Mouse (Mus musculus): ENCODE results near the gene Arcn1. TPM values are rescaled to one million over a fixed set of nuclear protein-coding genes. Genes with fewer than 3 reads are reported as not detected.

Gene Arcn1
- polyA plus RNA-seq, 1 experiment from 2014 or later = 209 TPM

GRCm38 (mm10) chr9:44713574-44713973 lies 54.1 kb downstream of the Arcn1 start:
- H3K9ac ChIP-seq (ENCODE audit: low read length) = no peak overlapping the region
- H3K27ac ChIP-seq (replicated peaks; ENCODE audit: low read depth, low read length) = no peak overlapping the region
- H3K9me3 ChIP-seq (ENCODE audit: control insufficient read depth, low read length) = no peaks in the 10 kb centered on the region
- H3K4me3 ChIP-seq (ENCODE audit: low read depth, low read length) = no peak overlapping the region
- H3K36me3 ChIP-seq (ENCODE audit: control insufficient read depth, insufficient read depth, low read length) = peaks cover 10% of the 10 kb centered on the region; the same call in 1 of the 2 replicates
- DNase-seq (ENCODE audit: low spot score) (no peak), ATAC-seq (ENCODE audit: insufficient number of reproducible peaks, low FRiP score, low TSS enrichment, low read depth) (no peak)
- H3K4me2 ChIP-seq (ENCODE audit: low read depth, severe bottlenecking) = no peak overlapping the region
- peaks cover 8% of the 10 kb centered on the region; the same call in 1 of the 2 replicates for H3K4me1 ChIP-seq (ENCODE audit: control insufficient read depth, insufficient read depth, low read length)
- WGBS = 84% methylated on average over 2 of the region's 2 CpGs
- no peaks in the 10 kb centered on the region for H3K27me3 ChIP-seq (ENCODE audit: control insufficient read depth, insufficient read depth, low read length)

DNA sequence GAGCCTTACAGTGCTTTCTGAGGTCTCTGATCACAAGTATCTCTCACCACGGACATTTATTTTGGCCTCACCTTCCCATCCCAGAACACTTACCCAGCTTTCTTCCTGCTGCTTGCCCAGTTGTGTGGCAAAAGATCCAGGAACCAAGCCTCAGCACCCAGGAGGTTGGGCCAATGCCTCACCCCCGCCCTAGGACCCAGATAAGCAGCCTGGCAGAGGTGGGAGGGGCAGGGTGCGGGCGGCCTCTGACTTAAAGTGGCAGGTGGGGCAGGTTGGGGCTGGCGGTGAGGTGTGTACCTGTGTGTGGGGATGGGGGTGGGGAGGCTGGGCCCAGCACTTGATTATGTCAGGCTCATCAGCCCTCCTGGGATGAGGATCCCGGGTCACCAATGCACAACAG lies 54.6 kb downstream of the Arcn1 start:
- Histone ChIP-seq H3K4me3 (ENCODE audit: low read depth, low read length) (no peak overlapping the region), H3K4me2 (ENCODE audit: low read depth, severe bottlenecking) (no peak overlapping the region), H3K9ac (ENCODE audit: low read length) (no peak overlapping the region), H3K36me3 (ENCODE audit: control insufficient read depth, insufficient read depth, low read length) (peaks cover 8% of the 10 kb centered on the region; the same call in 1 of the 2 replicates), H3K27ac (replicated peaks; ENCODE audit: low read depth, low read length) (no peak overlapping the region), H3K27me3 (ENCODE audit: control insufficient read depth, insufficient read depth, low read length) (no peaks in the 10 kb centered on the region), H3K4me1 (ENCODE audit: control insufficient read depth, insufficient read depth, low read length) (peaks cover 10% of the 10 kb centered on the region; the same call in 1 of the 2 replicates), H3K9me3 (ENCODE audit: control insufficient read depth, low read length) (no peaks in the 10 kb centered on the region)
- DNase-seq (ENCODE audit: low spot score) (no peak), ATAC-seq (ENCODE audit: insufficient number of reproducible peaks, low FRiP score, low TSS enrichment, low read depth) (no peak)
- WGBS = 83% methylated on average over 6 of the region's 6 CpGs

DNA sequence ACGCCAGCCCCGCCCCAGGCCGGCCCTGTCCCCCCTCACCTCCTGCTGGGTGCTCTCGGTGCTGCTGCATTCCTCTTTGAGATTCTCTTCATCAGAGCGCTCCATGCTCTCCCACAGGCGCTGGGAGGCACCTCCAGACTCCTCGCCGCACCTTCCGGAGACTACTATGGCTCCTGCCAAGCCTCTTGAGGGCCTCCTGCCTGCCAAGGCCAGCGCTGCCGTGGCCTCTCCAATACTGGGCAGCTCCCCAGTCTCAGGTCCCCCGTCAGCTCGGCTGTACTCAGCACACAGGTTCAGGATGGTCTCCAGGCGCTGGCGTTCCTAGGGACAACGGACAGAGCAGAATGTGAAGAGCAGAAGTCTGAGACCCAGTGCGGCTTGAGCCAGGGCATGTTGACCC lies 56.0 kb downstream of the Arcn1 start:
- no peak for DNase-seq (ENCODE audit: low spot score)

GRCm38 (mm10) chr9:44710213-44710612 lies 57.4 kb downstream of the Arcn1 start:
- 88% methylated on average over 5 of the region's 5 CpGs for WGBS

More for the DNA sequence above, 56.0 kb downstream of the Arcn1 start:
- no peak overlapping the region for H3K9ac ChIP-seq (ENCODE audit: low read length)
- no peak overlapping the region for H3K4me2 ChIP-seq (ENCODE audit: low read depth, severe bottlenecking)
- H3K4me1 ChIP-seq (ENCODE audit: control insufficient read depth, insufficient read depth, low read length) = peaks cover 14% of the 10 kb centered on the region; the same call in 1 of the 2 replicates
- 66% methylated on average over 17 of the region's 17 CpGs for WGBS
- H3K9me3 ChIP-seq (ENCODE audit: control insufficient read depth, low read length) = no peaks in the 10 kb centered on the region
- H3K27ac ChIP-seq (replicated peaks; ENCODE audit: low read depth, low read length) = no peak overlapping the region
- ATAC-seq (ENCODE audit: insufficient number of reproducible peaks, low FRiP score, low TSS enrichment, low read depth) = no peak
- no peak overlapping the region for H3K4me3 ChIP-seq (ENCODE audit: low read depth, low read length)
- peaks cover 8% of the 10 kb centered on the region; the same call in 1 of the 2 replicates for H3K36me3 ChIP-seq (ENCODE audit: control insufficient read depth, insufficient read depth, low read length)
- no peaks in the 10 kb centered on the region for H3K27me3 ChIP-seq (ENCODE audit: control insufficient read depth, insufficient read depth, low read length)

GRCm38 (mm10) chr9:44709600-44709999 lies 58.0 kb downstream of the Arcn1 start:
- Histone ChIP-seq H3K27me3 (ENCODE audit: control insufficient read depth, insufficient read depth, low read length) (no peaks in the 10 kb centered on the region), H3K4me3 (ENCODE audit: low read depth, low read length) (no peak overlapping the region), H3K36me3 (ENCODE audit: control insufficient read depth, insufficient read depth, low read length) (peaks cover 8% of the 10 kb centered on the region; the same call in 1 of the 2 replicates), H3K9ac (ENCODE audit: low read length) (no peak overlapping the region), H3K27ac (replicated peaks; ENCODE audit: low read depth, low read length) (no peak overlapping the region), H3K4me1 (ENCODE audit: control insufficient read depth, insufficient read depth, low read length) (peaks cover 14% of the 10 kb centered on the region; the same call in 1 of the 2 replicates), H3K9me3 (ENCODE audit: control insufficient read depth, low read length) (no peaks in the 10 kb centered on the region), H3K4me2 (ENCODE audit: low read depth, severe bottlenecking) (no peak overlapping the region)
- no peak for ATAC-seq (ENCODE audit: insufficient number of reproducible peaks, low FRiP score, low TSS enrichment, low read depth)
- 55% methylated on average over 2 of the region's 2 CpGs for WGBS
- DNase-seq (ENCODE audit: low spot score) = peak; percentile 60

More at GRCm38 (mm10) chr9:44710213-44710612, 57.4 kb downstream of the Arcn1 start:
- Histone ChIP-seq H3K36me3 (ENCODE audit: control insufficient read depth, insufficient read depth, low read length) (peaks cover 8% of the 10 kb centered on the region; the same call in 1 of the 2 replicates), H3K4me2 (ENCODE audit: low read depth, severe bottlenecking) (no peak overlapping the region; the same call in 1 of the 2 replicates), H3K4me1 (ENCODE audit: control insufficient read depth, insufficient read depth, low read length) (peaks cover 14% of the 10 kb centered on the region; the same call in 1 of the 2 replicates), H3K27ac (replicated peaks; ENCODE audit: low read depth, low read length) (no peak overlapping the region), H3K9ac (ENCODE audit: low read length) (no peak overlapping the region), H3K9me3 (ENCODE audit: control insufficient read depth, low read length) (no peaks in the 10 kb centered on the region), H3K27me3 (ENCODE audit: control insufficient read depth, insufficient read depth, low read length) (no peaks in the 10 kb centered on the region), H3K4me3 (ENCODE audit: low read depth, low read length) (no peak overlapping the region)
- DNase-seq (ENCODE audit: low spot score) = no peak
- ATAC-seq (ENCODE audit: insufficient number of reproducible peaks, low FRiP score, low TSS enrichment, low read depth) = no peak

DNA sequence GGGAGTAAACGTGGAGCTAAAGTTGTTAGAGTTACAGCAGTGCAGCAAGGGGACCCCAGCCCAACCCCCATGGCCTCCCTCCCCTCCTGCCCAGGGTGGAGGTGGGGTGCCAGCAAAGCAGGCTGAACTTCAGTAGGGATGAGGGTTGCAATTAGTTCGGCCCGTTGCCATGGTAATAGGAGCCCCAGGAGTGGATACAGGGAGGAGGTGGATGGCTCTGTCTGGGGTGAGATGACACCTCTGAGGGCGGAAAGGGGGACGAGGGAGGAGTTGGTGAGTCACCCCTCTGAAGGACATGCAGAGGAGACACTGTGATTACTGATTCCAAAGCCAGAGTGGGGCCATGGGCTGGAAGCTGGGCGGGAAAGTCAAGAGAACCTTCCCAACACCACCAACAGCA lies 58.7 kb downstream of the Arcn1 start:
- H3K4me1 ChIP-seq (ENCODE audit: control insufficient read depth, insufficient read depth, low read length) = peaks cover 14% of the 10 kb centered on the region; the same call in 1 of the 2 replicates
- no peaks in the 10 kb centered on the region for H3K27me3 ChIP-seq (ENCODE audit: control insufficient read depth, insufficient read depth, low read length)
- peak overlapping the region; percentile 68 for H3K4me2 ChIP-seq (ENCODE audit: low read depth, severe bottlenecking)
- peaks cover 8% of the 10 kb centered on the region; the same call in 1 of the 2 replicates for H3K36me3 ChIP-seq (ENCODE audit: control insufficient read depth, insufficient read depth, low read length)
- ATAC-seq (ENCODE audit: insufficient number of reproducible peaks, low FRiP score, low TSS enrichment, low read depth) (peak; percentile 15; the same call in 1 of the 2 replicates), DNase-seq (ENCODE audit: low spot score) (no peak)
- H3K27ac ChIP-seq (replicated peaks; ENCODE audit: low read depth, low read length) = no peak overlapping the region
- peak overlapping the region; percentile 53; the same call in 1 of the 2 replicates for H3K9ac ChIP-seq (ENCODE audit: low read length)
- 27% methylated on average over 6 of the region's 6 CpGs for WGBS
- peak overlapping the region; percentile 25 for H3K4me3 ChIP-seq (ENCODE audit: low read depth, low read length)
- H3K9me3 ChIP-seq (ENCODE audit: control insufficient read depth, low read length) = no peaks in the 10 kb centered on the region

GRCm38 (mm10) chr9:44708429-44708765 lies 59.2 kb downstream of the Arcn1 start:
- Histone ChIP-seq H3K9ac (ENCODE audit: low read length) (peak overlapping the region; percentile 53), H3K27ac (replicated peaks; ENCODE audit: low read depth, low read length) (0 out of 2 replicates have a peak overlapping the region, but pooled peaks have one; percentile 52), H3K4me1 (ENCODE audit: control insufficient read depth, insufficient read depth, low read length) (peaks cover 14% of the 10 kb centered on the region; the same call in 1 of the 2 replicates), H3K36me3 (ENCODE audit: control insufficient read depth, insufficient read depth, low read length) (peaks cover 8% of the 10 kb centered on the region; the same call in 1 of the 2 replicates), H3K9me3 (ENCODE audit: control insufficient read depth, low read length) (no peaks in the 10 kb centered on the region), H3K4me3 (ENCODE audit: low read depth, low read length) (peak overlapping the region; percentile 25), H3K4me2 (ENCODE audit: low read depth, severe bottlenecking) (peak overlapping the region; percentile 68), H3K27me3 (ENCODE audit: control insufficient read depth, insufficient read depth, low read length) (no peaks in the 10 kb centered on the region)
- WGBS = under 1% methylated on average over 24 of the region's 24 CpGs
- DNase-seq (ENCODE audit: low spot score) (peak; percentile 89), ATAC-seq (ENCODE audit: insufficient number of reproducible peaks, low FRiP score, low TSS enrichment, low read depth) (peak; percentile 86)

GRCm38 (mm10) chr9:44707749-44708428 lies 59.8 kb downstream of the Arcn1 start:
- Histone ChIP-seq H3K4me2 (ENCODE audit: low read depth, severe bottlenecking) (peak overlapping the region; percentile 68), H3K4me1 (ENCODE audit: control insufficient read depth, insufficient read depth, low read length) (peaks cover 14% of the 10 kb centered on the region; the same call in 1 of the 2 replicates), H3K9me3 (ENCODE audit: control insufficient read depth, low read length) (no peaks in the 10 kb centered on the region), H3K27ac (replicated peaks; ENCODE audit: low read depth, low read length) (0 out of 2 replicates have a peak overlapping the region, but pooled peaks have one; percentile 52), H3K27me3 (ENCODE audit: control insufficient read depth, insufficient read depth, low read length) (no peaks in the 10 kb centered on the region), H3K36me3 (ENCODE audit: control insufficient read depth, insufficient read depth, low read length) (peaks cover 10% of the 10 kb centered on the region; the same call in 1 of the 2 replicates), H3K9ac (ENCODE audit: low read length) (peak overlapping the region; percentile 53), H3K4me3 (ENCODE audit: low read depth, low read length) (peak overlapping the region; percentile 25)
- 15% methylated on average over 28 of the region's 28 CpGs for WGBS
- ATAC-seq (ENCODE audit: insufficient number of reproducible peaks, low FRiP score, low TSS enrichment, low read depth) (no peak), DNase-seq (ENCODE audit: low spot score) (no peak)

Data from limb, embryonic 11.5 days (tissue).